Mouse (Mus musculus) thymus, postnatal 14 days (tissue): ENCODE data around the gene Morn3.

Source experiments
- DNase-seq: peaks from one replicate; pipeline ENCODE4 v3.0.0; 2021

The Morn3 gene

GRCm38 (mm10) chr5:123021438-123021837, 25.4 kb downstream of the Morn3 start:
- peak; percentile 25 for DNase-seq

- no peak for DNase-seq
Observed at GRCm38 (mm10) chr5:123020426-123020825, 26.4 kb downstream of the Morn3 start.

GRCm38 (mm10) chr5:123019336-123020016, 27.3 kb downstream of the Morn3 start:
- DNase-seq = no peak

GRCm38 (mm10) chr5:123017504-123017903, 29.3 kb downstream of the Morn3 start:
- no peak for DNase-seq

GRCm38 (mm10) chr5:123015915-123016314, 30.9 kb downstream of the Morn3 start:
- DNase-seq = peak; percentile 40

GRCm38 (mm10) chr5:123014753-123015701, 31.8 kb downstream of the Morn3 start, which contains the start of gene Orai1:
Gene Orai1, plus strand, starts transcription at chr5:123015074.
- peak; percentile 99 for DNase-seq

- peak; percentile 78 for DNase-seq
Observed at GRCm38 (mm10) chr5:123013599-123014315, 33.1 kb downstream of the Morn3 start.

GRCm38 (mm10) chr5:123011705-123012104, 35.1 kb downstream of the Morn3 start:
- DNase-seq = no peak

- no peak for DNase-seq
Observed at GRCm38 (mm10) chr5:123010806-123011205, 36.0 kb downstream of the Morn3 start.

- DNase-seq = no peak
Observed at GRCm38 (mm10) chr5:123009873-123010272, 36.9 kb downstream of the Morn3 start.

- no peak for DNase-seq
Observed at GRCm38 (mm10) chr5:123008877-123009493, 37.8 kb downstream of the Morn3 start.

GRCm38 (mm10) chr5:123005716-123006592, 40.9 kb downstream of the Morn3 start:
- DNase-seq = no peak

- no peak for DNase-seq
Observed at GRCm38 (mm10) chr5:123000901-123001300, 45.9 kb downstream of the Morn3 start.

- no peak for DNase-seq
Observed at GRCm38 (mm10) chr5:122997205-122998204, 49.3 kb downstream of the Morn3 start.

GRCm38 (mm10) chr5:122994910-122995309, 51.9 kb downstream of the Morn3 start:
- DNase-seq = peak; percentile 32

GRCm38 (mm10) chr5:122994303-122994846, 52.4 kb downstream of the Morn3 start:
- DNase-seq = peak; percentile 96

- no peak for DNase-seq
Observed at GRCm38 (mm10) chr5:122993811-122994210, 53.0 kb downstream of the Morn3 start.

- no peak for DNase-seq
Observed at GRCm38 (mm10) chr5:122991350-122992004, 55.3 kb downstream of the Morn3 start.

GRCm38 (mm10) chr5:122990411-122991160, 56.2 kb downstream of the Morn3 start:
- peak; percentile 78 for DNase-seq
